Mouse (Mus musculus): ENCODE measurements around the gene Fam166a. TPM values are rescaled to one million over a fixed set of nuclear protein-coding genes. Genes with fewer than 3 reads are reported as not detected.

The Fam166a gene
- total and polyA plus RNA-seq, 2 experiments from 2014 or later, result not detected

- 60% methylated on average over 8 of the region's 8 CpGs for WGBS
- H3K4me2 ChIP-seq (ENCODE audit: low read depth, low read length), result no peak overlapping the region
- H3K9me3 ChIP-seq (replicated peaks; ENCODE audit: control insufficient read depth, low read length), result no peaks in the 10 kb centered on the region
- H3K36me3 ChIP-seq (replicated peaks; ENCODE audit: control insufficient read depth, insufficient read depth, low read length), result no peaks in the 10 kb centered on the region
- H3K9ac ChIP-seq (replicated peaks; ENCODE audit: low read depth, low read length), result no peak overlapping the region
- no peak overlapping the region for H3K4me3 ChIP-seq (ENCODE audit: low read depth, low read length)
- ATAC-seq (ENCODE audit: insufficient read depth, low read depth), result no peak
- no peak for TF ChIP-seq EP300 (IDR thresholded peaks at IDR 0.05; ENCODE audit: low read depth)
- no peak for TF ChIP-seq CTCF (IDR thresholded peaks at IDR 0.05; ENCODE audit: low read depth)
- no peak for DNase-seq (ENCODE audit: low spot score)
- H3K27me3 ChIP-seq (ENCODE audit: control insufficient read depth, insufficient read depth, low read length), result peaks cover 43% of the 10 kb centered on the region
- H3K27ac ChIP-seq (ENCODE audit: low read depth), result no peak overlapping the region
- peaks cover 7% of the 10 kb centered on the region for H3K4me1 ChIP-seq (ENCODE audit: control insufficient read depth, insufficient read depth)
These were observed 24.8 kb downstream of the Fam166a start for GRCm38 (mm10) chr2:25243342-25243741.

- WGBS, result 87% methylated on average over 4 of the region's 4 CpGs
- ATAC-seq (ENCODE audit: insufficient read depth, low read depth), result no peak
These were observed 25.6 kb downstream of the Fam166a start for GRCm38 (mm10) chr2:25244144-25244543.

GRCm38 (mm10) chr2:25246183-25247072, 27.9 kb downstream of the Fam166a start, which contains the start of gene AL732309.1:
TSS of gene AL732309.1 (minus strand) at chr2:25246863.
- TF ChIP-seq EP300 (IDR thresholded peaks at IDR 0.05; ENCODE audit: low read depth) (no peak), CTCF (IDR thresholded peaks at IDR 0.05; ENCODE audit: low read depth) (no peak)
- 82% methylated on average over 10 of the region's 10 CpGs for WGBS
- DNase-seq (ENCODE audit: low spot score), result no peak
- Histone ChIP-seq H3K4me1 (ENCODE audit: control insufficient read depth, insufficient read depth) (no peaks in the 10 kb centered on the region; the same call in 1 of the 2 replicates), H3K9me3 (replicated peaks; ENCODE audit: control insufficient read depth, low read length) (no peaks in the 10 kb centered on the region), H3K27me3 (ENCODE audit: control insufficient read depth, insufficient read depth, low read length) (peaks cover 20% of the 10 kb centered on the region), H3K4me3 (ENCODE audit: low read depth, low read length) (no peak within 1 kb of the TSS), H3K4me2 (ENCODE audit: low read depth, low read length) (no peak within 1 kb of the TSS), H3K9ac (replicated peaks; ENCODE audit: low read depth, low read length) (no peak within 1 kb of the TSS), H3K36me3 (replicated peaks; ENCODE audit: control insufficient read depth, insufficient read depth, low read length) (peaks cover 24% of the 10 kb centered on the region), H3K27ac (ENCODE audit: low read depth) (no peak within 1 kb of the TSS)
- ATAC-seq (ENCODE audit: insufficient read depth, low read depth), result no peak

More at GRCm38 (mm10) chr2:25244144-25244543, 25.6 kb downstream of the Fam166a start:
- TF ChIP-seq CTCF (IDR thresholded peaks at IDR 0.05; ENCODE audit: low read depth) (no peak), EP300 (IDR thresholded peaks at IDR 0.05; ENCODE audit: low read depth) (no peak)
- H3K4me3 ChIP-seq (ENCODE audit: low read depth, low read length), result no peak overlapping the region
- H3K9ac ChIP-seq (replicated peaks; ENCODE audit: low read depth, low read length), result no peak overlapping the region
- no peak overlapping the region for H3K27ac ChIP-seq (ENCODE audit: low read depth)
- H3K4me1 ChIP-seq (ENCODE audit: control insufficient read depth, insufficient read depth), result peaks cover 7% of the 10 kb centered on the region
- DNase-seq (ENCODE audit: low spot score), result no peak
- peaks cover 40% of the 10 kb centered on the region for H3K27me3 ChIP-seq (ENCODE audit: control insufficient read depth, insufficient read depth, low read length)
- H3K36me3 ChIP-seq (replicated peaks; ENCODE audit: control insufficient read depth, insufficient read depth, low read length), result peaks cover 4% of the 10 kb centered on the region
- no peaks in the 10 kb centered on the region for H3K9me3 ChIP-seq (replicated peaks; ENCODE audit: control insufficient read depth, low read length)
- H3K4me2 ChIP-seq (ENCODE audit: low read depth, low read length), result no peak overlapping the region

- H3K36me3 ChIP-seq (replicated peaks; ENCODE audit: control insufficient read depth, insufficient read depth, low read length), result peaks cover 43% of the 10 kb centered on the region
- no peak for ATAC-seq (ENCODE audit: insufficient read depth, low read depth)
- WGBS, result 88% methylated on average over 1 of the region's 1 CpGs
These were observed 33.8 kb downstream of the Fam166a start for GRCm38 (mm10) chr2:25252331-25252730.

GRCm38 (mm10) chr2:25255284-25255779, 36.8 kb downstream of the Fam166a start, which contains the start of gene Tmem203:
TSS of gene Tmem203 (plus strand) at chr2:25255439.
- Histone ChIP-seq H3K4me2 (ENCODE audit: low read depth, low read length) (peak within 1 kb of the TSS; percentile 93), H3K9me3 (replicated peaks; ENCODE audit: control insufficient read depth, low read length) (no peaks in the 10 kb centered on the region), H3K4me3 (ENCODE audit: low read depth, low read length) (peak within 1 kb of the TSS; percentile 93), H3K4me1 (ENCODE audit: control insufficient read depth, insufficient read depth) (peaks cover 6% of the 10 kb centered on the region), H3K9ac (replicated peaks; ENCODE audit: low read depth, low read length) (peak within 1 kb of the TSS; percentile 89), H3K36me3 (replicated peaks; ENCODE audit: control insufficient read depth, insufficient read depth, low read length) (peaks cover 30% of the 10 kb centered on the region), H3K27ac (ENCODE audit: low read depth) (peak within 1 kb of the TSS; percentile 85), H3K27me3 (ENCODE audit: control insufficient read depth, insufficient read depth, low read length) (no peaks in the 10 kb centered on the region)
- WGBS, result under 1% methylated on average over 38 of the region's 39 CpGs
- ATAC-seq (ENCODE audit: insufficient read depth, low read depth) (peak; percentile 92), DNase-seq (ENCODE audit: low spot score) (peak; percentile 86)
- TF ChIP-seq EP300 (IDR thresholded peaks at IDR 0.05; ENCODE audit: low read depth) (peak; percentile 74), CTCF (IDR thresholded peaks at IDR 0.05; ENCODE audit: low read depth) (no peak)

More at GRCm38 (mm10) chr2:25252331-25252730, 33.8 kb downstream of the Fam166a start:
- H3K9me3 ChIP-seq (replicated peaks; ENCODE audit: control insufficient read depth, low read length), result no peaks in the 10 kb centered on the region
- no peak overlapping the region for H3K4me2 ChIP-seq (ENCODE audit: low read depth, low read length)
- H3K4me3 ChIP-seq (ENCODE audit: low read depth, low read length), result no peak overlapping the region
- peaks cover 6% of the 10 kb centered on the region for H3K4me1 ChIP-seq (ENCODE audit: control insufficient read depth, insufficient read depth)
- no peaks in the 10 kb centered on the region for H3K27me3 ChIP-seq (ENCODE audit: control insufficient read depth, insufficient read depth, low read length)
- DNase-seq (ENCODE audit: low spot score), result no peak
- TF ChIP-seq EP300 (IDR thresholded peaks at IDR 0.05; ENCODE audit: low read depth), result no peak
- peak; percentile 22 for TF ChIP-seq CTCF (IDR thresholded peaks at IDR 0.05; ENCODE audit: low read depth)
- H3K9ac ChIP-seq (replicated peaks; ENCODE audit: low read depth, low read length), result no peak overlapping the region
- H3K27ac ChIP-seq (ENCODE audit: low read depth), result no peak overlapping the region
